Mouse (Mus musculus) kidney, adult 2 months (tissue): ENCODE measurements around the gene Tmf1.

ENCODE experiments used
- CTCF ChIP-seq: fragments of 200-500 bp; conservative IDR thresholded peaks from 2 replicates; pipeline ENCODE4 v1.5.1; 2011; ENCODE audit warnings: low read depth, mild to moderate bottlenecking, control low read depth, low read length, moderate library complexity, mixed read lengths; ENCODE audit not compliant: insufficient read depth, insufficient read length
- POLR2A ChIP-seq: fragments of 200-500 bp; IDR thresholded peaks from one replicate; pipeline ENCODE4 v1.6.1; 2011; ENCODE audit warnings: low read depth, low read length, control low read depth

DNA sequence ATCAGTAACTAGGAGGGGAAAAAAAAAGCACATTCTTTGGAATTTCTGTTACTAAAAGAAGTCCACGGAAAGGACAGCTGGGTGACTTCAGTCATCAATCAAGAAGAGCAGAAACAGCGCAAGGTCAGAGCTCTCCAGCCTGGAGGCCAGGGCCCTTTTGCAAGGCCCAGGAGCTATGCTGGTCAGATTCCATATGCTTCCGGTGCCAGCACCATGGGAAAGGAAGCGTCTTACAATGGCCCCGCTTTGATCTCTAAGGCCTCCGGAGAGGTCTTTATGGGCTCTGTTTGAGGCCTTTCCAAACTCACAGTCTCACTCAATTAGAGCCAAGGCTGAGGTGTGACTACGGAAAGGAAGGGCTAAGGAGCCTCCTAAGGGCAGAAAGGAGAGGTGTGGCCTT is 34.6 kb downstream of the Tmf1 start:
- TF ChIP-seq CTCF (no peak), POLR2A (no peak)
